Mouse (Mus musculus): ENCODE results near the gene Ppargc1a. TPM values are rescaled to one million over a fixed set of nuclear protein-coding genes. Genes with fewer than 3 reads are reported as not detected.

The Ppargc1a gene
- total RNA-seq, 2 experiments from 2014 or later: not detected

DNA sequence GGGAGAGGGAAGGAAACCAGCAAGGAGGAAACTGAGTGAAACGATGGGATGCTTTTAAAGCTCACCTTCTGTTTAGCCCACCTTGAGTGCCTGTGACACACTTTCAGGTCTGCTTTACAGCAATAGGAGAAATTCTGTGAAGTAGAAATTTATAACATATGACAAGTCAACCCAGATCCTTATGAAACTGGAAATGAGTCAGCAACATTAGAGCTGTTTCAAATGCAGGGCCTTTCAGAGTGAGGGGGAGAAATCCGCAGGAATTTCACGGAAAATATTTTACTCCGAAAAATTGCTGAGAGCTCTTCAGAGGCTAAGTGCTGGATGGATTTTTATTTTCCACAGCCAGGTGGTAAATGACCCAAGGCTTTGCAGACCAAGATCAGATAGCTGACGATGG, 133.6 kb downstream of the Ppargc1a start:
- ATAC-seq (replicated peaks; ENCODE audit: low FRiP score, poor library complexity, severe bottlenecking): no peak

DNA sequence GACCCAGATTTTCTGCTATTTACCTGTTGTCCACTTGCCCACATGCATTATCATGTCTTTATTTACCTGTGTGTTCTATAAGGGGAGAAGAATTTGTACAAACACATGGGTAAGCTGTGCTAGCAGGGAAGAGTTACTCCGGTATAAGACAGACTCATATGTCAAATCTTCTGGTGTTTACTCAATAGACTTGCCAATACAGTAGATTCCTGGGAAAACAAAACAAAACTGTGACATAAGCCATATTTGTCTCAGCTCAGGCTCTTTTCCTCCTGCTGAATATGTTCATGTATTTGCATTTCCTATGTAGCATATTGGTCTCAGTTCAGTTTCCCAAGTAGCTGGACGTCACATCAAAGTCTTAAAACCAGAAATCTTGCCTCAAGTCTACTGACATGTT, 135.0 kb downstream of the Ppargc1a start:
- ATAC-seq (replicated peaks; ENCODE audit: low FRiP score, poor library complexity, severe bottlenecking): no peak

DNA sequence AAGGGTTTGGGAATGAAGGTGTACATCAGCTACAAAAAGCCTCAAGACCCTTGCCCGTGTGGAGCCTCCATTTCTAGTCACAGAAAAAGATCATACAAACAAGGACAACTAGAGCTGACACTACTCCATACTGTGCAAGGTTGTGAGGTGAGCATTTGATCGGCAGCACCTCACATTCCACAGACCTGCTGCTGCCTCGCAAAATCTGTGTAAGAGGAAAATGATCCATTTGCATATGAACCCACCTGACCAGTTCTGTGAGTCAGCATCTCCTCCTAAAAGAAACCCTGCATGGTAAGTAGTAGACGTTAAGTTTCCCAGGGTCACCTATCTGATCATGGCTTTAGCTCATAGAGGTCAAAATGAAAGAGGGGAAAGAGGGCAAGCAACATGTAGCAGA, 135.5 kb downstream of the Ppargc1a start:
- no peak for ATAC-seq (replicated peaks; ENCODE audit: low FRiP score, poor library complexity, severe bottlenecking)

DNA sequence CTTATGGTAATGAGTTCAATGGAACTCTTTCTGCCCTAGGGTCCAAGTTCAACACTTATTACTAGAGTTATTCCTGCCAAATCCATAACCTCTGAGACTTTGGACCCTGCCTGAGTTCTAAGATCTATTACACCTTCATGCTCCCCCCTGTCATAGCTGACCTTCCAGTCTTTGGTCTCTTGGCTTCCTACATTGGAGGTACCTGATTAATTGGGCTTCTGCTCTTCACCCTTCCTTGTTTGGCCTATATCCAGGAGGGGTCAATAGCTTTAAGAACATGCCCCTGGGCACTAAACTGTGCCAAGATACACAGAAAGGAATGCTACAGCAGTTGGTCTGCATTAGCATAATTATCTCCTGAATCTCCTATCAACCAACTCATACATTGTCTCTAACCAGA, 141.1 kb downstream of the Ppargc1a start:
- ATAC-seq (replicated peaks; ENCODE audit: low FRiP score, poor library complexity, severe bottlenecking): no peak

DNA sequence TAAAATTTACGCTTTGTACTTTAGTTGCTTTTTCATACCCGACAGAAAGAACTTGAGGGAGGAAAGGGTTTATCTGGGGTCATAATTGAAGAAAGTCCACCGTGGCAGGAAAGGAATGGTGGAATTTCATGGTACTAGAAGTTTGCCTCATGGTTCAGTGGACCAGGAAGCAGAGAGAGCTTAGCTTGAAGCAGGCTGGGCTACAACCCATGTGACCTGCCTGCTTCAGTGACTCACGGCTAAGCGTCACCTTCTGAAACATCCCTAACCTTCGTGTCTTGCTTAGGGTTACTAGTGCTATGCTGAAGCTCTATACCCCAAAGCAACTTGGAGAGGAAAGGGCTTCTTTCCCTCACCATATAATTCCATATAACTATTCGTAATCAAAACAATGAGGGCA, 151.1 kb downstream of the Ppargc1a start:
- ATAC-seq (replicated peaks; ENCODE audit: low FRiP score, poor library complexity, severe bottlenecking): no peak

DNA sequence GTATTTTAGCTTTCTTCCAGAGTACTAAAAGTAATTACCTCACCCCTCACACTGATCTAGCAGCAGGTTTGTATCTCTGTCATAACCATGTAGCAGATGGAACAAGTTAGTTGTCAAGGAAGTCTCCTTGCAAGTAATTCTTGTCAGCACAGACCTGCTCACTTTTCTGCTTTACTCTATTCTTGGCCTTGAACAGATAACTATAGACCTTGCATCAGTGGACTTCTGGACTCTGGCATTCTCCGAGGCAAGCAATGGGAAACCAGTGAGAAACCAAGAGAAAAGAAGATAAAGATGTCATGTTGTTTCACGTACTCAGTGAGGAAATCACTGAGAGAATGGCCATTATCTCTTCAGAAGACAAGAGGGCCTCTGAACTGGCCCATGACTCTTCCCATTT, 152.1 kb downstream of the Ppargc1a start:
- ATAC-seq (replicated peaks; ENCODE audit: low FRiP score, poor library complexity, severe bottlenecking): no peak

DNA sequence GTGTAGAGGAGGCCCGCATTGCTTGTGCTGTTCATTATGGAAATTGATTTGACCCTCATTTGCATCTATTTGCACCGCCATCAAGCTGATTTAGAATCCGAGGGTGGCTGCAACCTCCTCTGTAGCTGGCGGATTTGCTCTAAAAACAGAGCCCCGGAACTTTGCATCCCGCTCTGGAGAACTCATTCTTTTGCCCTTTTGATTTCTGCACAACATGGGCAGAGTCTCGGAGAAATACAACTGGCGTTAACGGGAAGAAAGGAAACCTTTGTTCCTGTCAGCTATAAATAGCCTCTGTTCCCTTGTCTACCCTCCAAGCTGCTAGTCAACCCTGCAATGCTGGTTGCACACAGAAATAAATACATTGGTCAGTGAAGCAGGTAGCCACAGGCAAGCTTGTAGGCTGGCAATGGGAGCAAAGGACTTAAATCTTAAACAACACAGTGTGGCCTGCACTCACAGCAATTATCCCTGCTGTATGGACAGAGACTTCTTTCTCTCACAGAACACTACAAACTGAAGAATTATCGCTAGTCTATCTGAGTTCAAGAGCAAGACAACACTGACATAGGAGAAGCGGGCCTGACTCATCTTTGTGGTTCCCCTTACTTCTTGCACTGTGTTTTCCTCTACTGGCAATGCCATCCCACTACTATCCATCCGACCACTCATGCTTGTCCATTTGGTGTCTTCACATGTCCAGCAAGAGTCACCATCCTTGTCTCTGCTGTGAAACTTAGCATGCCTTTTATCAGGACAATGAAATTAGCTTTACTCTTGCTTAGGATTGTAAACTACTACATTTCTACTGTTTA, 155.0 kb downstream of the Ppargc1a start:
- ATAC-seq (replicated peaks; ENCODE audit: low FRiP score, poor library complexity, severe bottlenecking): no peak

DNA sequence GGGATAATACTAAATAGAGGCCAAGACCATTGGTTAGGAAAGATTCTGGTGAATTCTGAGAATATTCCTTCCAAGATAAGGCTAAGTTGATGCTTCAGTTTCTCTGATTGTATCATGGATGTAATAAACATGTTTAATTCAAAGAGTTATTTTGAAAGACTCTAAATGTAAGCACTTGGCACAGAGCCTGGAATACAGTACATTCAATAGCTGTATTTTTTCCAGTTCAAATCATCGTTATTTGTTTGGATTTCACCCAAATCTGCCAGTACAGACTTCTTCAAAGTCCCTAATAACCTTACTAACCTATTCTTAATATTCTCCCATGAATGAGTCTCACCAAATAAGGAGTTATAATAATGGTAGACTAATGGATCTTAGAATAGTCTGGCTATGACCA, 157.5 kb downstream of the Ppargc1a start:
- no peak for ATAC-seq (replicated peaks; ENCODE audit: low FRiP score, poor library complexity, severe bottlenecking)

DNA sequence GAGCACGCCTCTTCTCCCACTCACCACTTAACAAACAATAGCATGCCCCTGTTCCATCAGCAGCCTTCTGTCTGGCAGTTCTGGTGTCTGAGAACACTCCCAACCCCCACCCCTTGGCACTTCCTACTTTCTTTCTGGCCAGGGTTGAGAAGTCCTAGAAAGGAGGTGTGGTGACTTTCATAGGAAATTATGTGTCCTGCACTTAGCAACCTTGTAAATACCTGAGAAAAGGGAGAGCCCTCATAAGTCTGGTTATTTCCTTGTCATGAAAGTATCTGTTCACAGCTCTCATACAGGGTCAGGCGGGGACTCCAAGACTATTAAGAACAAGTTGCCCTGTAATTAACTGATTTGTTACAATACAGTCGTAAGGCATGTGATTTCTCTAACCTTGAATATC, 161.1 kb downstream of the Ppargc1a start:
- ATAC-seq (replicated peaks; ENCODE audit: low FRiP score, poor library complexity, severe bottlenecking): no peak

Data from erythroid progenitor cell, adult 5-6 weeks (primary cell).